Mouse (Mus musculus): ENCODE data around the gene Lrfn2.

DNA sequence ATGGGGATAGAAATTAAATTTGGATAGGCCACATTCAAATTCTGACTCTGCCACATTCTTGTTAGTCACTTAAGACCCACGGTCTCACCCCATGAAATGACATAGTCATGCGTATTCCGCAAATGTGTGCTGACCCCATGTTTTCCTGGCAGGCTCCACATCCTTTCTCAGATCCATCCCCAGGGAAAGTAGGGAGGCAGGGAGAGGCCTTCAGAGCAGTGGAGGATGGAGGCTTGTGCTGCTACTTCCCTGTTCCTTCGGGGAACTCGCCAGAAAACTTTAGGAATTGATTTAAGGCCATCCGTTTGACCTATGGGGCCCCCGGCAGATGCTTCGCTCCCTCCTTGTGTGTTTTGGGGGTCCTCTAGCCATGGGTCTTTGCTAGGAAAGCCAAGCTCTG, 3.0 kb downstream of the Lrfn2 start:
- TF ChIP-seq CTCF (IDR thresholded peaks at IDR 0.05; ENCODE audit: insufficient read depth, low read depth, low read length) (no peak), POLR2A (IDR thresholded peaks at IDR 0.05; ENCODE audit: insufficient read depth, low read depth, low read length) (no peak)
